35 mouse cellular contexts compared by ENCODE assay signal in genomic region chr4:138933862-138934261, GRCm38 (mm10). TPM values are rescaled to one million over a fixed set of nuclear protein-coding genes. Genes with fewer than 3 reads are reported as not detected.
"Had no signal": no experiment of that assay in that cellular context is flagged by ENCODE, and none has a peak within 500 bp of the region (broad histone marks: within the 10 kb centered on the region; RNA-seq: fewer than 3 reads in every experiment).

No protein-coding gene starts in this region.

- H3K4me3 ChIP-seq: forebrain, embryonic 15.5 days; heart, adult 2 months; heart, embryonic 13.5 days; heart, embryonic 15.5 days; hindbrain, embryonic 13.5 days; hindbrain, embryonic 15.5 days; layer of hippocampus, adult 2 months; limb, embryonic 13.5 days had no signal

- ATAC-seq: forebrain, embryonic 15.5 days; forebrain, postnatal 0 days; hindbrain, postnatal 0 days had no signal

- H3K9me3 ChIP-seq: forebrain, embryonic 15.5 days; heart, embryonic 13.5 days; heart, embryonic 15.5 days; hindbrain, embryonic 13.5 days; hindbrain, embryonic 15.5 days; limb, embryonic 13.5 days had no signal

- H3K36me3 ChIP-seq: forebrain, embryonic 15.5 days; heart, embryonic 13.5 days; heart, embryonic 15.5 days; hindbrain, embryonic 13.5 days; hindbrain, embryonic 15.5 days; limb, embryonic 13.5 days had no signal

- H3K4me2 ChIP-seq: forebrain, embryonic 15.5 days; heart, embryonic 11.5 days; heart, embryonic 13.5 days; heart, embryonic 15.5 days; hindbrain, embryonic 13.5 days; hindbrain, embryonic 15.5 days; limb, embryonic 13.5 days had no signal

- H3K27me3 ChIP-seq: forebrain, embryonic 15.5 days; heart, embryonic 13.5 days; heart, embryonic 15.5 days; hindbrain, embryonic 13.5 days; hindbrain, embryonic 15.5 days; limb, embryonic 13.5 days had no signal

- H3K27ac ChIP-seq: forebrain, embryonic 15.5 days; heart, adult 2 months; heart, embryonic 13.5 days; heart, embryonic 15.5 days; hindbrain, embryonic 13.5 days; hindbrain, embryonic 15.5 days; hindbrain, postnatal 0 days; layer of hippocampus, adult 2 months; limb, embryonic 13.5 days had no signal

- H3K9ac ChIP-seq: forebrain, embryonic 15.5 days; forebrain, postnatal 0 days; heart, embryonic 13.5 days; heart, embryonic 15.5 days; hindbrain, embryonic 13.5 days; hindbrain, embryonic 15.5 days; limb, embryonic 13.5 days had no signal

- H3K4me1 ChIP-seq: forebrain, embryonic 15.5 days; heart, embryonic 13.5 days; heart, embryonic 15.5 days; hindbrain, embryonic 13.5 days; hindbrain, embryonic 15.5 days; limb, embryonic 13.5 days had no signal

- DNase-seq: forebrain, postnatal 0 days; gastrocnemius, postnatal 14 days; gastrocnemius, postnatal 36 days; heart, adult 11 months; heart, adult 2 months; heart, postnatal 14 days; heart, postnatal 36 days; kidney, adult 18-20 months; kidney, adult 8-10 months; kidney, postnatal 10 days; kidney, postnatal 25 days; kidney, postnatal 4 days; layer of hippocampus, postnatal 36 days; left cerebral cortex, postnatal 4 days had no signal

RNA-seq across cellular contexts. Expression of gene Rnf186, which starts 33.0 kb away (rescaled TPM):
- total RNA-seq: forebrain, postnatal 0 days; gastrocnemius, adult 18-20 months; gastrocnemius, adult 8-10 months; gastrocnemius, postnatal 14 days; gastrocnemius, postnatal 36 days; heart, adult 2 months; heart, postnatal 36 days; hematopoietic stem cell, adult 5-6 weeks; hindbrain, postnatal 0 days; layer of hippocampus, adult 2 months; layer of hippocampus, postnatal 10 days; layer of hippocampus, postnatal 36 days; left cerebral cortex, adult 18-20 months; left cerebral cortex, adult 8-10 months; left cerebral cortex, postnatal 10 days; left cerebral cortex, postnatal 25 days; left cerebral cortex, postnatal 4 days had no signal
- polyA plus RNA-seq: forebrain, embryonic 15.5 days; forebrain, postnatal 0 days; heart, embryonic 11.5 days; heart, embryonic 13.5 days; heart, postnatal 0 days; hindbrain, embryonic 11.5 days; hindbrain, embryonic 13.5 days; hindbrain, postnatal 0 days; limb, embryonic 11.5 days had no signal

RNA-seq across cellular contexts. Expression of gene Pla2g2e, which starts 56.1 kb away (rescaled TPM):
- total RNA-seq: forebrain, postnatal 0 days; gastrocnemius, adult 18-20 months; gastrocnemius, adult 8-10 months; gastrocnemius, postnatal 14 days; gastrocnemius, postnatal 36 days; hematopoietic stem cell, adult 5-6 weeks; hindbrain, postnatal 0 days; layer of hippocampus, adult 2 months; layer of hippocampus, postnatal 10 days; layer of hippocampus, postnatal 36 days; left cerebral cortex, adult 18-20 months; left cerebral cortex, adult 8-10 months; left cerebral cortex, postnatal 10 days; left cerebral cortex, postnatal 25 days; left cerebral cortex, postnatal 4 days had no signal
- polyA plus RNA-seq: forebrain, embryonic 15.5 days; forebrain, postnatal 0 days; heart, embryonic 11.5 days; heart, embryonic 13.5 days; heart, embryonic 15.5 days; hindbrain, embryonic 11.5 days; hindbrain, embryonic 13.5 days; hindbrain, embryonic 15.5 days; hindbrain, postnatal 0 days; intestine, embryonic 14.5 days; limb, embryonic 11.5 days; limb, embryonic 13.5 days had no signal
